Mouse (Mus musculus) liver, embryonic 16.5 days (tissue): Measurements from ENCODE around the gene Gm45808. TPM values are rescaled to one million over a fixed set of nuclear protein-coding genes. Genes with fewer than 3 reads are reported as not detected.
A peak's percentile ranks its signal among the peaks of the same experiment; 100 is the strongest.

Experiments used
- ATAC-seq: fragments of 200-750 bp; cut with Nextera tagmentation; 2 replicates; pipeline ENCODE4 v1.8.0; 2017; ENCODE audit warnings: low read depth, mild to moderate bottlenecking, moderate number of reproducible peaks, moderate library complexity
- H3K27ac ChIP-seq: fragments of 300-500 bp; sonication (generic); 2 replicates; pipeline ENCODE4 v1.5.1; 2014; ENCODE audit warnings: mild to moderate bottlenecking, low read length
- H3K27me3 ChIP-seq: fragments of 300-500 bp; sonication (generic); 2 replicates; pipeline ENCODE4 v1.6.1; 2014; ENCODE audit warnings: low read depth, low read length, mixed read lengths; ENCODE audit not compliant: control insufficient read depth, insufficient read depth
- H3K36me3 ChIP-seq: fragments of 300-500 bp; sonication (generic); 2 replicates; pipeline ENCODE4 v1.6.1; 2014; ENCODE audit warnings: mild to moderate bottlenecking; ENCODE audit not compliant: control insufficient read depth, insufficient read depth
- H3K4me1 ChIP-seq: fragments of 300-500 bp; sonication (generic); 2 replicates; pipeline ENCODE4 v1.6.1; 2014; ENCODE audit warnings: low read depth, low read length, mixed read lengths; ENCODE audit not compliant: control insufficient read depth
- H3K4me2 ChIP-seq: fragments of 300-500 bp; sonication (generic); 2 replicates; pipeline ENCODE4 v1.6.1; 2014; ENCODE audit warnings: low read depth, low read length, mixed read lengths
- H3K4me3 ChIP-seq: fragments of 300-500 bp; sonication (generic); 2 replicates; pipeline ENCODE4 v1.5.1; 2014; ENCODE audit warnings: low read depth, mild to moderate bottlenecking, low read length
- H3K9ac ChIP-seq: fragments of 300-500 bp; sonication (generic); 2 replicates; pipeline ENCODE4 v1.6.1; 2014; ENCODE audit warnings: low read depth, low read length
- H3K9me3 ChIP-seq: fragments of 300-500 bp; sonication (generic); replicated peaks from 2 replicates; pipeline ENCODE4 v1.6.1; 2016; ENCODE audit warnings: low read length; ENCODE audit not compliant: control insufficient read depth
- WGBS: fragments of 180-500 bp; shearing (Covaris S2); extraction: QIAGEN DNeasy Blood & Tissue Kit; methylation state at CpG from one replicate; pipeline ENCODE4 v1.1.7; 2014; ENCODE audit not compliant: insufficient replicate concordance; 5-methylcytosine and 5-hydroxymethylcytosine counted together
- polyA plus RNA-seq: library from polyadenylated mRNA; unstranded; fragments of >200 nt; fragmentation: Nextera tagmentation; extraction: Ambion mirVana; gene quantifications from 2 replicates; pipeline ENCODE4 v1.2.1, GENCODE M21; 2015

Gene Gm45808
- polyA plus RNA-seq, 1 experiment from 2014 or later: not detected

DNA sequence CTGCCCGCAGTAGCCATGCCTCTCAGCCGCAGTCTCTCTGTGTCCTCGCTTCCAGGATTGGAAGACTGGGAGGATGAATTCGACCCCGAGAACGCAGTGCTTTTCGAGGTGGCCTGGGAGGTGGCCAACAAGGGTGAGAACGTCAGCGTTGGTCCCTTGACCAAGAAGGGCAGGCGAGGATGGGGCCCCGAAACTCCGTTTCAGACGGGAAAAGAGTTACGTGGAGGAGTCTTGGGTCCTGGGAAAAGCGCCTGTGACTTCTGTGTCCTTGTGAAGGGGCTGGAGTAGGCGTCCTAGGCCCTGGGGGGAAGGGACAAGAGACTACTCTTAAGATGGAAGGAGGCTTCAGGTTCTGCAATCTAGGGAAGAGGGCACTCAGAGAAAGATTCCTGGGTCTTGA is 51.6 kb downstream of the Gm45808 start:
- H3K27ac ChIP-seq: peak overlapping the region; percentile 71
- peak overlapping the region; percentile 66 for H3K4me3 ChIP-seq
- H3K4me2 ChIP-seq: peak overlapping the region; percentile 82
- peak overlapping the region; percentile 72 for H3K9ac ChIP-seq
- no peak for ATAC-seq
- 4% methylated on average over 16 of the region's 16 CpGs for WGBS
- H3K36me3 ChIP-seq: peaks cover 2% of the 10 kb centered on the region; the same call in 1 of the 2 replicates
- H3K9me3 ChIP-seq: no peaks in the 10 kb centered on the region
- peaks cover 28% of the 10 kb centered on the region for H3K4me1 ChIP-seq
- H3K27me3 ChIP-seq: no peaks in the 10 kb centered on the region

DNA sequence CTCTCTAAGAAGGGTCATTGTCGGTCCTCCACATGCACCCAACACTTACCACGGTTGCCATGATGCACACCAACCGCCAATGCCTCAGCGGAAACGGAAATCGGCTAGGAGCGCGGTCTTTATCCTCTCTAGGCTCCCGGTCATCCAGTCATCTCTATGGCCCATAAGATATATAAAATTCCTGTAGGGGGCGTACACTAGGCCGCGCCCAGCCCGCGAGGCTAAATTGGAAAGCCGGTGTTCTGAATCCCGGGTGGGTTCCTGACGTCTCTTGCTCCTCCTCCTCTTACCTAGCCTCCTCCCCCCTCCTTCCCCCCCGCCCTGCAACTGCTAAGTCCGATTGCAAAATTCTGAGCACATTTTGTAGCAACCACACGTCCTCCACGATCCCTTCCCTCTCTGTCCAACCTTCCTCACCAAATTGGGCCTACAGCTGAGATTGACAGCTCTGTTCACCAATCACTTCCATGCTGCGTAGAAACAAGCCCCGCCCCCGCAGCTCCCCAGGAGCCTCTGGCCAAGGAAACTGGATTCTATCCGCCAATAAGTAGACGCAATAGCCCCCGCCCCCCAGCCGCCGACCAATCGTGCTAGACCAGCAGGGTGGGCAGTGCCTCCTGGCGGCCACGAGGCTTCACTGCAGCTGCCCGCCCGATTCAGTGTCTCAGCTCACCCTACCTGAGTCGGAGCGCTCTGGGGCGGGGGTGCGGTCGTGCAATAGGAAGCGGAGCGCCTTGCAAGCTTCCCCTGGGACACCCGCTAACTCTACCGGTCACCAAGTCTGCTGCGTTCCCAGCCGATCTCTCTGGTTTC is 52.2 kb downstream of the Gm45808 start, which contains the start of gene Gys1:
Gene Gys1 (plus strand): TSS at position 642 of the 813 bp plus-strand sequence.
- Histone ChIP-seq H3K27me3 (no peaks in the 10 kb centered on the region), H3K9me3 (no peaks in the 10 kb centered on the region), H3K4me1 (peaks cover 28% of the 10 kb centered on the region), H3K9ac (peak within 1 kb of the TSS; percentile 81), H3K4me2 (peak within 1 kb of the TSS; percentile 86), H3K27ac (peak within 1 kb of the TSS; percentile 86), H3K4me3 (peak within 1 kb of the TSS; percentile 83), H3K36me3 (no peaks in the 10 kb centered on the region; the same call in 1 of the 2 replicates)
- WGBS: under 1% methylated on average over 45 of the region's 45 CpGs
- ATAC-seq: peak; percentile 96

DNA sequence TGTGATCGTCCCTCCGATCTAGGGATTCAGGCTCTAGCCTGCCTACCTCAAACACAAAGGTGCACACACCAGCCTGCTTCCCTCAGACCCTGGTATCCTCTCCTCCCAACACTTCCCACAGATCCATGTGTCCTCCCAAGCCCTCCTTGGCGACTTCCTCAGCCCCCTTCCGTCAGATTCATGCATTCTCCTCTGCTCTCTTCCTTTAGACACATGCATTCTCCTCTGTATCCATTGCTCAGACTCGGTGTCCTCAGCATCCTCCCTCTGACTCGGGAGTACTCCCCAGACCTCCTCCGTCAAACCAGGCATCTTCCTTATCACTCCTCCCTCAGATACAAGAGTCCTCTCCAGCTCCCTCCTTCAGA is 52.8 kb downstream of the Gm45808 start:
- no peak for ATAC-seq
- peak overlapping the region; percentile 86 for H3K4me2 ChIP-seq
- H3K4me1 ChIP-seq: peaks cover 28% of the 10 kb centered on the region
- peaks cover 3% of the 10 kb centered on the region for H3K36me3 ChIP-seq
- no peaks in the 10 kb centered on the region for H3K27me3 ChIP-seq
- peak overlapping the region; percentile 83 for H3K4me3 ChIP-seq
- 1% methylated on average over 7 of the region's 7 CpGs for WGBS
- no peaks in the 10 kb centered on the region for H3K9me3 ChIP-seq
- H3K27ac ChIP-seq: peak overlapping the region; percentile 86
- peak overlapping the region; percentile 81 for H3K9ac ChIP-seq

DNA sequence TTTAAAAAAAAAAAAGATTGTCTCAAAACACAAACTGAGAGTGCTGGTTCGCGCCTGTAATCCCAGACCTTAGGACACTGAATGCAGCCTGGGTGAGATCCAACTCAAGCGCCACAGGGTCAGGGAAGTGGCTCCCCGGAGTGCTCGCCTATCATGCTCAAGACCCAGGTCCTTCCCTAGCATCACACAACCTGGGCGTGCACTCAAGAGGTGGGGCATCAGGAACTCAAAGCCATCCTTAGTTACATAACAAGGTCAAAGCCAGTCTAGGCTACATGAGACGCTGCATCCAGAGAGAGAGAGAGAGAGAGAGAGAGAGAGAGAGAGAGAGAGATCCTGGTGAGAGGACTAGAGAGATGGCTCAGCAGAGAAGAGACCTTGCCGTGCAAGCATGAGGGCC is 60.1 kb downstream of the Gm45808 start:
- no peak overlapping the region for H3K27ac ChIP-seq
- no peak overlapping the region for H3K4me2 ChIP-seq
- no peaks in the 10 kb centered on the region for H3K4me1 ChIP-seq
- WGBS: 83% methylated on average over 8 of the region's 8 CpGs
- H3K27me3 ChIP-seq: no peaks in the 10 kb centered on the region
- H3K36me3 ChIP-seq: peaks cover 39% of the 10 kb centered on the region
- H3K9me3 ChIP-seq: no peaks in the 10 kb centered on the region
- no peak for ATAC-seq
- no peak overlapping the region for H3K4me3 ChIP-seq
- H3K9ac ChIP-seq: no peak overlapping the region

DNA sequence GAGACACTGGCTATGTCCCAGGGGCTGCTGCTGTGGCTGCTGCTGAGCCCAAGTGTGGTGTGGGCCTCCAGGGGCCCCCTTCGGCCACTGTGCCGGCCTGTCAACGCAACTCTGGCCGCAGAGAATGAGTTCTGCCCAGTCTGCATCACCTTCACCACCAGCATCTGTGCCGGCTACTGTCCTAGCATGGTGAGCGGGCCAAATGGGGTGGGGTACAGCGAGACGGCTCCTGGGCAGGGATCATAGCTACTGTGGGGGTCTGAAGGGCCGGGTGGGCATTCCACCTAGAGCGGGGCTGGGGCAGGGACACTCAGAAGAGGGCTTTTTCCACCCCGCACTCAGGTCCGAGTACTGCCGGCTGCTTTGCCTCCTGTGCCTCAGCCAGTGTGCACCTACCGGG is 65.4 kb downstream of the Gm45808 start:
- Histone ChIP-seq H3K4me3 (no peak overlapping the region), H3K4me1 (no peaks in the 10 kb centered on the region), H3K36me3 (peaks cover 31% of the 10 kb centered on the region), H3K4me2 (no peak overlapping the region), H3K9me3 (no peaks in the 10 kb centered on the region), H3K9ac (no peak overlapping the region), H3K27ac (no peak overlapping the region), H3K27me3 (peaks cover 40% of the 10 kb centered on the region)
- 82% methylated on average over 14 of the region's 14 CpGs for WGBS
- no peak for ATAC-seq

DNA sequence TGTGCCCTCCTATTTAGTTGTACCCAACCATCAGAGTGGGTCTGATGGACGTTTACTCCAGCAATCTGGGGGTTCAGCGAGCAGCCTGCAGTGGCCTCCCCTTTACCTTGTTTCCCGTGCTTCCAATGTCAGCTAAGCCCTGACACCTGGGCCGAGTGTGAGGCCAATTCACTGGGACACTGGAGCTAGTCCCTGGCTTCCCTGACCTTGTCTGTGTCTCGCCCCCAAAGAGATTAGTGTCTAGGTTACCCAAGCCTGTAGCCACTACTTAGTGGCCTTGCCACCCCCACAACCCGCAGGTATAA is 66.0 kb downstream of the Gm45808 start, which contains the start of gene Lhb:
Gene Lhb (plus strand): TSS at position 206 of the 305 bp plus-strand sequence.
- 62% methylated on average over 6 of the region's 6 CpGs for WGBS
- no peak for ATAC-seq
- H3K9me3 ChIP-seq: no peaks in the 10 kb centered on the region
- peaks cover 47% of the 10 kb centered on the region for H3K27me3 ChIP-seq
- H3K4me1 ChIP-seq: peaks cover under 1% of the 10 kb centered on the region; the same call in 1 of the 2 replicates
- H3K9ac ChIP-seq: no peak within 1 kb of the TSS
- no peak within 1 kb of the TSS for H3K4me3 ChIP-seq
- H3K4me2 ChIP-seq: no peak within 1 kb of the TSS
- peaks cover 31% of the 10 kb centered on the region for H3K36me3 ChIP-seq
- no peak within 1 kb of the TSS for H3K27ac ChIP-seq

DNA sequence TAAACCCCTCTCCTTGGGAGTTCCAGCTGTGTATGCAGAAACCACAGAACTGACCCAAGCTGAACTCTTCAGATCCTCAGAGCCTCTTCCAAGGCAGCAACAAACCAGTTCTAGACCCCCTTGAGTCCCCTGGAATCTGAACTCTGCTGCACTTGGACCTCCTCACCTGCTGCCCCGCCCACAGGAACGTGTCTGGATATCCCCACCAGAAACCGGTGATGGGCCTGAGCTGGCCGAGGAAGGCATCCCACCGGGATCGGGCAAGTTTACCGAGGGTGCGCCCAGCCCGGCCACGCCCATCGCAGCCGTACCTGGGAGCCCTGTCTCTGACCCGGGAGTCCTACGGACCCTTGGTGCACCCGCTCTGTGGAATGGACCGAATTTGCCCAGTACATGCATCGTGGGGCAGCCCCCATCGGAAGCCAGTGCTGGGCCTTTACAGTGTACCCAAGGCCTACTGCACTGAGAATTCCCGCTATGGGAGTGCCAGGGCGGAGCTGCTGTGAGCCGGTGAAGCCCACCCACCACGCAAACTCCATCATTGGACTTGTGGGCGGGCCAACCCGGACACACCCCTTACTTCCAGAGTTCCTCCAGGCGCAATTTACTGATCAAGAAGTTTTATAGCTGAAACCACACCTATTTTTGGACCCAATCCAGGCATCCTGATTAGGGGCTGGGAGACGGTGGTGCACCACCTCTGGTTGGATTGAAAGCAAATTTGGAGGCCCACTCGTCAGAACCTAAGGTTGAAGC is 66.6 kb downstream of the Gm45808 start:
- no peak overlapping the region for H3K9ac ChIP-seq
- ATAC-seq: no peak
- peaks cover 5% of the 10 kb centered on the region for H3K4me1 ChIP-seq
- H3K4me3 ChIP-seq: no peak overlapping the region
- H3K27me3 ChIP-seq: peaks cover 52% of the 10 kb centered on the region
- H3K9me3 ChIP-seq: no peaks in the 10 kb centered on the region
- no peak overlapping the region for H3K27ac ChIP-seq
- H3K4me2 ChIP-seq: no peak overlapping the region
- H3K36me3 ChIP-seq: peaks cover 28% of the 10 kb centered on the region
- WGBS: 33% methylated on average over 27 of the region's 27 CpGs

DNA sequence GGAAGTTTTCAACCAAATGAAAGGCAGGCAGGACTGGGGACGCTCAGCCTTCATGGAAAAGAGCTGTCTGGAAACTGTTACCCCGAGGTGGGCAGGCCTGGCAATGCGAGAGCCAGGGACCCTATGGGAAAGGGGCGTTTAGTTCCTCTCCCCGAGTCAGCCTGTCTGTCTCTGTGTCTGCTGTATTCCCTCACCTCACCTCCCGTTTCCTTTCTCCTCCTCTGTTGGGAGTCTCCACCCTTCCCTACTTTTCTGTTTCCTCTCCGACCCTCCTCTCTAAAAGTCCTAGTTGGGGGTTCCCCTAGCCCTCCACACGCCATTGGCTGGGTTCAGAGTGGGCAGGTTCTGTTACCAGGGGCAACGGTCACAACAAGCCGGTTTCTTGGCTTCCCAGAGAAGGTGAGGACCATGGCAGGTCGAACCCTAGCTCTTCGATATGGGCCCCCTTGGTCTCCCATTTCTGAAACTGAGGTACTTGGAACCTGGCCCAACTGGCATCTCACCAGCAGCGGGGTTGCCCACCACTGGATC is 68.6 kb downstream of the Gm45808 start:
- 9% methylated on average over 13 of the region's 13 CpGs for WGBS
- no peak overlapping the region for H3K27ac ChIP-seq
- H3K9ac ChIP-seq: no peak overlapping the region
- H3K9me3 ChIP-seq: no peaks in the 10 kb centered on the region
- ATAC-seq: no peak
- H3K27me3 ChIP-seq: peaks cover 72% of the 10 kb centered on the region
- no peak overlapping the region for H3K4me3 ChIP-seq
- peaks cover 13% of the 10 kb centered on the region for H3K4me1 ChIP-seq
- H3K36me3 ChIP-seq: peaks cover 11% of the 10 kb centered on the region
- no peak overlapping the region for H3K4me2 ChIP-seq
